ENCODE assay signal across 16 mouse cellular contexts in genomic region chr1:120024331-120025049, GRCm38 (mm10). TPM values are rescaled to one million over a fixed set of nuclear protein-coding genes. Genes with fewer than 3 reads are reported as not detected.
A peak's percentile ranks its signal among the peaks of the same experiment; 100 is the strongest.
DNase-seq lines count a peak whose midpoint lies in the region; ATAC-seq and TF ChIP-seq lines count a peak whose summit lies in the region.
"Had no signal": no experiment of that assay in that cellular context is flagged by ENCODE, and none has a peak within 500 bp of the region (broad histone marks: within the 10 kb centered on the region; RNA-seq: fewer than 3 reads in every experiment).

No protein-coding gene starts in this region.

- no peak overlapping the region for H3K4me2 ChIP-seq in stomach, embryonic 14.5 days (replicated peaks; ENCODE audit: low read depth, low read length)
- H3K4me2 ChIP-seq in stomach, postnatal 0 days (replicated peaks; ENCODE audit: low read depth), result no peak overlapping the region
- H3K4me2 ChIP-seq: forebrain, embryonic 15.5 days; lung, embryonic 14.5 days; midbrain, embryonic 11.5 days had no signal

- 0 out of 2 replicates have a peak, but pooled peaks cover 2% of the 10 kb centered on the region for H3K4me1 ChIP-seq in stomach, embryonic 14.5 days (ENCODE audit: control insufficient read depth, insufficient read depth, low read length)
- H3K4me1 ChIP-seq in stomach, postnatal 0 days (replicated peaks; ENCODE audit: control insufficient read depth, insufficient read depth), result no peaks in the 10 kb centered on the region

- no peak overlapping the region for H3K9ac ChIP-seq in stomach, embryonic 14.5 days (replicated peaks; ENCODE audit: low read depth, low read length)
- no peak overlapping the region for H3K9ac ChIP-seq in stomach, postnatal 0 days (ENCODE audit: low read length)
- H3K9ac ChIP-seq: forebrain, embryonic 15.5 days; lung, embryonic 14.5 days had no signal

- H3K9me3 ChIP-seq in stomach, embryonic 14.5 days (ENCODE audit: control insufficient read depth, low read depth, low read length), result no peaks in the 10 kb centered on the region
- H3K9me3 ChIP-seq in stomach, postnatal 0 days (ENCODE audit: control insufficient read depth, low read length), result no peaks in the 10 kb centered on the region
- H3K9me3 ChIP-seq: forebrain, embryonic 15.5 days had no signal

- peak; percentile 35 for DNase-seq in adrenal gland, postnatal 14 days
- DNase-seq in adrenal gland, adult 2 months, result no peak
- no peak for DNase-seq in stomach, postnatal 0 days (ENCODE audit: low spot score)
- DNase-seq in kidney, postnatal 25 days, result peak; percentile 79 to 84
- DNase-seq in urinary bladder, postnatal 14 days (ENCODE audit: low spot score), result no peak
- DNase-seq in urinary bladder, postnatal 10 days (ENCODE audit: low spot score), result no peak
- DNase-seq in left cerebral cortex, postnatal 36 days (ENCODE audit: low spot score in 2 of 2), result no peak
- DNase-seq: lung, embryonic 14.5 days; thymus, postnatal 25 days had no signal

- TF ChIP-seq EP300 in stomach, postnatal 0 days (optimal IDR thresholded peaks at IDR 0.05), result no peak

- H3K27me3 ChIP-seq in stomach, embryonic 14.5 days (ENCODE audit: control insufficient read depth, insufficient read depth, low read length), result no peaks in the 10 kb centered on the region
- H3K27me3 ChIP-seq in stomach, postnatal 0 days (ENCODE audit: control insufficient read depth, insufficient read depth, low read length), result no peaks in the 10 kb centered on the region
- H3K27me3 ChIP-seq: forebrain, embryonic 15.5 days had no signal

- whole genome bisulfite sequencing in stomach, embryonic 14.5 days, result 36% methylated on average over 10 of the region's 10 CpGs
- 42% methylated on average over 10 of the region's 10 CpGs for WGBS in stomach, postnatal 0 days

- intact Hi-C loops in left cerebral cortex, postnatal 36 days (cut with DNase I), result no loop called here

- TF ChIP-seq CTCF in stomach, postnatal 0 days (IDR thresholded peaks at IDR 0.05; ENCODE audit: low read depth), result no peak

- H3K36me3 ChIP-seq in stomach, embryonic 14.5 days (ENCODE audit: control insufficient read depth, insufficient read depth, low read length), result no peaks in the 10 kb centered on the region
- no peaks in the 10 kb centered on the region for H3K36me3 ChIP-seq in stomach, postnatal 0 days (ENCODE audit: control insufficient read depth, insufficient read depth, low read length)
- H3K36me3 ChIP-seq: forebrain, embryonic 15.5 days had no signal

- no peak for ATAC-seq in stomach, embryonic 14.5 days (ENCODE audit: insufficient number of reproducible peaks, insufficient read depth, low FRiP score, low read depth)
- no peak for ATAC-seq in stomach, postnatal 0 days (ENCODE audit: low FRiP score, low TSS enrichment)
- ATAC-seq: activated CD4-positive, CD25-positive, alpha-beta regulatory T cell, adult 4 months; forebrain, embryonic 15.5 days; inflammation-experienced regulatory T-cells, adult 6 months had no signal

- peak overlapping the region; percentile 18; the same call in 1 of the 2 replicates for H3K27ac ChIP-seq in stomach, embryonic 14.5 days (ENCODE audit: low read length)
- H3K27ac ChIP-seq in stomach, postnatal 0 days (replicated peaks), result no peak overlapping the region
- H3K27ac ChIP-seq: forebrain, embryonic 15.5 days had no signal

- H3K4me3 ChIP-seq in stomach, embryonic 14.5 days (ENCODE audit: low read depth, low read length), result no peak overlapping the region
- H3K4me3 ChIP-seq in stomach, postnatal 0 days (ENCODE audit: low read depth, low read length), result no peak overlapping the region
- H3K4me3 ChIP-seq: forebrain, embryonic 15.5 days had no signal

RNA-seq across cellular contexts. Expression of gene Sctr, which starts 17.8 kb away (rescaled TPM):
- total RNA-seq in adrenal gland, postnatal 14 days (2021), result 11.2 and 14.4 TPM in 2 replicates
- 10 to 100 TPM; 10.8 to 18.9 TPM for total RNA-seq in adrenal gland, adult 2 months (2021)
- polyA plus RNA-seq in adrenal gland, adult 2 months (2012; rRNA removed), result 10.0 and 21.1 TPM in 2 replicates
- 2.0 and 2.2 TPM in 2 replicates for polyA plus RNA-seq in stomach, embryonic 14.5 days (2014; fragmentation: Nextera tagmentation; extraction: Ambion mirVana)
- 3.0 and 4.6 TPM in 2 replicates for polyA plus RNA-seq in stomach, postnatal 0 days (2015; fragmentation: Nextera tagmentation; extraction: Ambion mirVana)
- total RNA-seq in left cerebral cortex, postnatal 36 days (2021), result under 1 TPM; 0.35 to 0.43 TPM
- polyA plus RNA-seq: inflammation-experienced regulatory T-cells, adult 6 months had no signal

RNA-seq across cellular contexts. Expression of gene Cfap221, which starts 27.5 kb away (rescaled TPM):
- 0.30 TPM in 1 of 2 replicates, not detected in the other for total RNA-seq in adrenal gland, postnatal 14 days (2021)
- total RNA-seq in adrenal gland, adult 2 months (2021), result under 1 TPM; 0.24 to 0.37 TPM
- polyA plus RNA-seq in adrenal gland, adult 2 months (2012; rRNA removed), result 0.04 and 0.08 TPM in 2 replicates
- polyA plus RNA-seq in stomach, embryonic 14.5 days (2014; fragmentation: Nextera tagmentation; extraction: Ambion mirVana), result not detected in 2 replicates
- polyA plus RNA-seq in stomach, postnatal 0 days (2015; fragmentation: Nextera tagmentation; extraction: Ambion mirVana), result 0.07 and 0.11 TPM in 2 replicates
- total RNA-seq in left cerebral cortex, postnatal 36 days (2021), result 1 to 10 TPM in 1 of 2 experiments, under 1 TPM in 1; 0.20 to 1.0 TPM
- total RNA-seq: ES-E14 had no signal
- polyA plus RNA-seq: activated CD4-positive, CD25-positive, alpha-beta regulatory T cell, adult 4 months; inflammation-experienced regulatory T-cells, adult 6 months; lung, embryonic 14.5 days; spleen, adult 2 months had no signal

RNA-seq across cellular contexts. Expression of gene Tmem37, which starts 49.4 kb away (rescaled TPM):
- total RNA-seq in adrenal gland, postnatal 14 days (2021), result 19.8 and 26.9 TPM in 2 replicates
- 10 to 100 TPM in 1 of 2 experiments, 1 to 10 TPM in 1; 9.8 to 22.6 TPM for total RNA-seq in adrenal gland, adult 2 months (2021)
- 22.4 and 32.9 TPM in 2 replicates for polyA plus RNA-seq in adrenal gland, adult 2 months (2012; rRNA removed)
- polyA plus RNA-seq in stomach, embryonic 14.5 days (2014; fragmentation: Nextera tagmentation; extraction: Ambion mirVana), result 4.5 and 6.2 TPM in 2 replicates
- polyA plus RNA-seq in stomach, postnatal 0 days (2015; fragmentation: Nextera tagmentation; extraction: Ambion mirVana), result 7.8 and 8.8 TPM in 2 replicates
- total RNA-seq in left cerebral cortex, postnatal 36 days (2021), result 1 to 10 TPM; 1.1 TPM

Comparison
In these comparisons a context has a peak if more than half of its experiments do, and no peak if none do; other contexts are left out.
1. DNase-seq: peak in adrenal gland, postnatal 14 days (single experiment) and kidney, postnatal 25 days (2 of 2); none in adrenal gland, adult 2 months (single experiment), stomach, postnatal 0 days (single experiment), urinary bladder, postnatal 14 days (single experiment), urinary bladder, postnatal 10 days (single experiment) and left cerebral cortex, postnatal 36 days (0 of 2).